Mouse (Mus musculus): Measurements from ENCODE around the gene Kdm4b. TPM values are rescaled to one million over a fixed set of nuclear protein-coding genes. Genes with fewer than 3 reads are reported as not detected.

The Kdm4b gene
- polyA plus RNA-seq, 1 experiment from 2014 or later = 8.1 TPM

- ATAC-seq = 0 out of 2 replicates have a peak, but pooled peaks have one; percentile 1
- no peak for TF ChIP-seq CTCF (IDR thresholded peaks at IDR 0.05; ENCODE audit: low read depth)
- Histone ChIP-seq H3K4me3 (ENCODE audit: low read depth, low read length) (no peak overlapping the region), H3K9me3 (ENCODE audit: control insufficient read depth) (no peaks in the 10 kb centered on the region), H3K27me3 (replicated peaks; ENCODE audit: control insufficient read depth, insufficient read depth, low read length) (no peaks in the 10 kb centered on the region), H3K4me1 (replicated peaks; ENCODE audit: control insufficient read depth, insufficient read depth, low read length) (0 out of 2 replicates have a peak, but pooled peaks cover 3% of the 10 kb centered on the region), H3K27ac (ENCODE audit: low read depth, low read length) (peak overlapping the region; percentile 64), H3K9ac (ENCODE audit: low read depth, low read length) (peak overlapping the region; percentile 22; the same call in 1 of the 2 replicates), H3K4me2 (replicated peaks; ENCODE audit: low read depth) (peak overlapping the region; percentile 38), H3K36me3 (ENCODE audit: control insufficient read depth, insufficient read depth) (peaks cover 60% of the 10 kb centered on the region)
- 33% methylated on average over 12 of the region's 12 CpGs for WGBS
Measured at GRCm38 (mm10) chr17:56281193-56281592, 44.7 kb upstream of the Kdm4b start.

DNA sequence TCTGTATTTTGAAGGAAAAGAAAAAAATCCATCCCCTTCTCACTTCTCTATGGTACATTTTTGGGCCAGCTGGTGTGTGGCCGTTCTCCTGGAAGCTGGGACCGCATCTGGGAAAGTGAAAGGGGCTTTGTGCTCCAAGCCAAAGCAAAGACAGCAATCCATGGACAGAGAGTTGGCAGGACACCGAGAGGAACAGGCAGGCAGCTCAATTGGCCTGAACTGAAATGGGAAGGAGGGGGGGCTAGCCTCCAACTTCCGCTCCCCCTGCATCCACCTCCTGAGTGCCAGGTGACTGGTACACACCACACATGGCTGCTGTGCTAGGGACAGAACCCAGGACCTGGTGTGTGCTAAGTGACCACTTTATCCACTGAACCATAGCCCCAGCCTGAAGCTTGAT is 43.1 kb upstream of the Kdm4b start:
- H3K9ac ChIP-seq (ENCODE audit: low read depth, low read length) = no peak overlapping the region
- peaks cover 65% of the 10 kb centered on the region for H3K36me3 ChIP-seq (ENCODE audit: control insufficient read depth, insufficient read depth)
- WGBS = 82% methylated on average over 4 of the region's 4 CpGs
- 0 out of 2 replicates have a peak overlapping the region, but pooled peaks have one; percentile 28 for H3K27ac ChIP-seq (ENCODE audit: low read depth, low read length)
- no peak for TF ChIP-seq CTCF (IDR thresholded peaks at IDR 0.05; ENCODE audit: low read depth)
- ATAC-seq = no peak
- no peak overlapping the region for H3K4me3 ChIP-seq (ENCODE audit: low read depth, low read length)
- no peaks in the 10 kb centered on the region for H3K27me3 ChIP-seq (replicated peaks; ENCODE audit: control insufficient read depth, insufficient read depth, low read length)
- no peaks in the 10 kb centered on the region for H3K9me3 ChIP-seq (ENCODE audit: control insufficient read depth)
- H3K4me1 ChIP-seq (replicated peaks; ENCODE audit: control insufficient read depth, insufficient read depth, low read length) = 0 out of 2 replicates have a peak, but pooled peaks cover 3% of the 10 kb centered on the region
- H3K4me2 ChIP-seq (replicated peaks; ENCODE audit: low read depth) = peak overlapping the region; percentile 21

GRCm38 (mm10) chr17:56283316-56283715 is 42.5 kb upstream of the Kdm4b start:
- ATAC-seq = no peak
- TF ChIP-seq CTCF (IDR thresholded peaks at IDR 0.05; ENCODE audit: low read depth) = no peak
- 93% methylated on average over 8 of the region's 8 CpGs for whole genome bisulfite sequencing
- H3K27ac ChIP-seq (ENCODE audit: low read depth, low read length) = no peak overlapping the region
- H3K9me3 ChIP-seq (ENCODE audit: control insufficient read depth) = no peaks in the 10 kb centered on the region
- H3K27me3 ChIP-seq (replicated peaks; ENCODE audit: control insufficient read depth, insufficient read depth, low read length) = no peaks in the 10 kb centered on the region
- H3K4me3 ChIP-seq (ENCODE audit: low read depth, low read length) = no peak overlapping the region
- 0 out of 2 replicates have a peak, but pooled peaks cover 3% of the 10 kb centered on the region for H3K4me1 ChIP-seq (replicated peaks; ENCODE audit: control insufficient read depth, insufficient read depth, low read length)
- peaks cover 65% of the 10 kb centered on the region for H3K36me3 ChIP-seq (ENCODE audit: control insufficient read depth, insufficient read depth)
- H3K9ac ChIP-seq (ENCODE audit: low read depth, low read length) = no peak overlapping the region
- H3K4me2 ChIP-seq (replicated peaks; ENCODE audit: low read depth) = peak overlapping the region; percentile 21; the same call in 1 of the 2 replicates

- H3K4me1 ChIP-seq (replicated peaks; ENCODE audit: control insufficient read depth, insufficient read depth, low read length) = no peaks in the 10 kb centered on the region
- peaks cover 46% of the 10 kb centered on the region for H3K36me3 ChIP-seq (ENCODE audit: control insufficient read depth, insufficient read depth)
- H3K4me3 ChIP-seq (ENCODE audit: low read depth, low read length) = peak overlapping the region; percentile 34
- no peak for TF ChIP-seq CTCF (IDR thresholded peaks at IDR 0.05; ENCODE audit: low read depth)
- H3K27ac ChIP-seq (ENCODE audit: low read depth, low read length) = peak overlapping the region; percentile 57; the same call in 1 of the 2 replicates
- H3K9me3 ChIP-seq (ENCODE audit: control insufficient read depth) = no peaks in the 10 kb centered on the region
- peak overlapping the region; percentile 62; the same call in 1 of the 2 replicates for H3K9ac ChIP-seq (ENCODE audit: low read depth, low read length)
- 83% methylated on average over 11 of the region's 11 CpGs for WGBS
- H3K4me2 ChIP-seq (replicated peaks; ENCODE audit: low read depth) = peak overlapping the region; percentile 72
- no peak for ATAC-seq
- no peaks in the 10 kb centered on the region for H3K27me3 ChIP-seq (replicated peaks; ENCODE audit: control insufficient read depth, insufficient read depth, low read length)
Measured at GRCm38 (mm10) chr17:56285995-56286394, 39.9 kb upstream of the Kdm4b start.

- Histone ChIP-seq H3K4me2 (replicated peaks; ENCODE audit: low read depth) (peak overlapping the region; percentile 72), H3K4me3 (ENCODE audit: low read depth, low read length) (peak overlapping the region; percentile 34), H3K9ac (ENCODE audit: low read depth, low read length) (peak overlapping the region; percentile 62), H3K9me3 (ENCODE audit: control insufficient read depth) (no peaks in the 10 kb centered on the region), H3K36me3 (ENCODE audit: control insufficient read depth, insufficient read depth) (peaks cover 37% of the 10 kb centered on the region), H3K4me1 (replicated peaks; ENCODE audit: control insufficient read depth, insufficient read depth, low read length) (no peaks in the 10 kb centered on the region), H3K27ac (ENCODE audit: low read depth, low read length) (peak overlapping the region; percentile 95), H3K27me3 (replicated peaks; ENCODE audit: control insufficient read depth, insufficient read depth, low read length) (no peaks in the 10 kb centered on the region)
- peak; percentile 64 for ATAC-seq
- no peak for TF ChIP-seq CTCF (IDR thresholded peaks at IDR 0.05; ENCODE audit: low read depth)
- WGBS = 31% methylated on average over 3 of the region's 3 CpGs
Measured at GRCm38 (mm10) chr17:56287830-56288229, 38.0 kb upstream of the Kdm4b start.

DNA sequence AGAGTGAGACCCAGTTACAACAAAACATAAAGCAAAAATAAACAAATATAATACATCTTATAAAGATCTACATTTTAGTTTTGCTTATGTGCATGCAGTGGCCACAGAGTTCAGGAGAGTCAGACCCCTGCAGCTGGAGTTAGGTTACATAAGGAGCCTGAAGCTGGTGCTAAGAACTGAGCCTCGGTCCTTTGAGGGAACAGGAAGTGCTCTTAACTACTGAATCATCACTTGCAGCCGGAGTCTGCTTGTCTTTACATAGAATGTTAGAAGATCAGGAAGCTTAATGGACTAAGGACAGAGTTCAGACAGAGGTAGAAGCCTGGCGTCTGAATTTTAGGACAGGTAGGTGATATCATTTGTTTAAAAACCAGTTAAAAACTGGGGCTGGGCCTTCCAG is 37.0 kb upstream of the Kdm4b start:
- H3K4me2 ChIP-seq (replicated peaks; ENCODE audit: low read depth) = peak overlapping the region; percentile 72
- H3K27ac ChIP-seq (ENCODE audit: low read depth, low read length) = peak overlapping the region; percentile 95
- H3K4me3 ChIP-seq (ENCODE audit: low read depth, low read length) = peak overlapping the region; percentile 58
- TF ChIP-seq CTCF (IDR thresholded peaks at IDR 0.05; ENCODE audit: low read depth) = no peak
- H3K9ac ChIP-seq (ENCODE audit: low read depth, low read length) = peak overlapping the region; percentile 82
- H3K9me3 ChIP-seq (ENCODE audit: control insufficient read depth) = no peaks in the 10 kb centered on the region
- H3K36me3 ChIP-seq (ENCODE audit: control insufficient read depth, insufficient read depth) = peaks cover 28% of the 10 kb centered on the region
- no peaks in the 10 kb centered on the region for H3K27me3 ChIP-seq (replicated peaks; ENCODE audit: control insufficient read depth, insufficient read depth, low read length)
- 14% methylated on average over 3 of the region's 3 CpGs for WGBS
- no peaks in the 10 kb centered on the region for H3K4me1 ChIP-seq (replicated peaks; ENCODE audit: control insufficient read depth, insufficient read depth, low read length)
- no peak for ATAC-seq

Measured in intestine, postnatal 0 days (tissue).